Mouse (Mus musculus): Measurements from ENCODE around the gene Slc4a8.

- TF ChIP-seq POLR2A (IDR thresholded peaks at IDR 0.05; ENCODE audit: low read depth, low read length) = no peak
- no peak for TF ChIP-seq CTCF (IDR thresholded peaks at IDR 0.05; ENCODE audit: borderline replicate concordance, insufficient read depth, low read length)
Observed at GRCm38 (mm10) chr15:100722564-100722963, 39.0 kb upstream of the Slc4a8 start.

Data from embryonic fibroblast, embryonic 13.5 days (primary cell).